Mouse (Mus musculus): ENCODE data around the gene Pgr. TPM values are rescaled to one million over a fixed set of nuclear protein-coding genes. Genes with fewer than 3 reads are reported as not detected.

The Pgr gene
- total RNA-seq, 2 experiments from 2014 or later, result 11.4 to 12.1 TPM

Other genes starting within 250 kb of the Pgr start
- gene Gm16485, start 72.0 kb downstream of the Pgr start, total RNA-seq (2021), result 1 to 10 TPM; 6.0 TPM